Mouse (Mus musculus) frontal cortex, adult 2 months (tissue): Measurements from ENCODE around the gene Vps33b. TPM values are rescaled to one million over a fixed set of nuclear protein-coding genes. Genes with fewer than 3 reads are reported as not detected.
"Not testable (repeated sequence)": the region's sequence is repeated elsewhere in the genome, so short reads cannot be mapped to it uniquely, and the experiment has no call there.

Source experiments
- DNase-seq, 2 experiments: peaks; one replicate each; pipeline ENCODE4 v3.0.0; 2022; ENCODE audit warnings: low spot score in 1 of 2; ENCODE audit errors: extremely low spot score in 1 of 2
- polyA plus RNA-seq: library from polyadenylated mRNA; depleted of rRNA; stranded (reverse); fragments of >200 nt; gene quantifications from 2 replicates; pipeline ENCODE4 v1.2.3, GENCODE M21; 2012; rRNA removed

Gene Vps33b
- polyA plus RNA-seq, 1 experiment, result 26.2 TPM

DNA sequence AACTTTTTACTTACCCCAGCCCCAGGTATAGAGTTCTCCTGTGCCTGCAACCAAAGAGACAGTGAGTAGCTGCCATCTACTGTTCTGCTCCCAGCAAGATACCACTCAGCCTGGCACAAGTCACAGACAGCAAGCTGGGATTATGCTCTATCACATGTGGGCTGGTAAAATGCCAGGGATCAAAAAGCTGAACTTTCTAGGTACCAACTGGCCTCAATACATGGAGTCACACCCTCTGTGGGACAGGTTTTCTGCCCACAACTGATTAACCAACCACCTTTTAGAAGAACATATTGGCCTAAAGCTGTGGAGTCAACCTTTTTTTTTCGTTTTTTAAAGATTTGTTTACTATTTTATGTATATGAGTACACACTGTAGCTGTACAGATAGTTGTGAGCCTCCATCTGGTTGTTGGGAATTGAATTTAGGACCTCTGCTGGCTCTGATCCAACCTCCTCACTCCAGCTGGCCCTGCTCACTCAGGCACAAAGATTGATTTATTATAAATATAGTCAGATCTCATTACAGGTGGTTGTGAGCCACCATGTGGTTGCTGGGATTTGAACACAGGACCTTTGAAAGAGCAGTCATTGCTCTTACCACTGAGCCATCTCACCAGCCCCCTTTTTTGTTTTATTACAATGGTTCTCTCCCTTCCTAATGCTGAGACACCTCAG, 48.1 kb downstream of the Vps33b start:
- no peak for DNase-seq

DNA sequence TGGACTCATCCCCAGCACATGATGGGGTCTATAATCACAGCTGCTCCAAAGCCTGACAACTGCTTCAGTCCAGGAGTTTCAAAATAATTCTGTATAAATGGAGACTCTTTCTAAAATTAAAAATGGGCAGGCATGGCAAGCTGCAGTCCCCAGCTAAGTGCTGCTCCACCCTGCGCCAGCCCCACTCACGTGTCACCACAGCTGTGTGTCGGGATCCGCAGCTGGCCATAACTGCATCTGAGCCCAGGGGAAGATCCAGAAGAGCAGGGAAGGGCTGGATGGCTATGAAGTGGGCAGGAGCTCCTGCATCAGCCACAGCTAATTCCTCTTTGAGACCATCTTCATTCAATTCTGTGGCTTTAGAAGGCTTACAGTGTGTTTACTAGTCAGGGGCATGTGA, 49.2 kb downstream of the Vps33b start:
- no peak for DNase-seq

DNA sequence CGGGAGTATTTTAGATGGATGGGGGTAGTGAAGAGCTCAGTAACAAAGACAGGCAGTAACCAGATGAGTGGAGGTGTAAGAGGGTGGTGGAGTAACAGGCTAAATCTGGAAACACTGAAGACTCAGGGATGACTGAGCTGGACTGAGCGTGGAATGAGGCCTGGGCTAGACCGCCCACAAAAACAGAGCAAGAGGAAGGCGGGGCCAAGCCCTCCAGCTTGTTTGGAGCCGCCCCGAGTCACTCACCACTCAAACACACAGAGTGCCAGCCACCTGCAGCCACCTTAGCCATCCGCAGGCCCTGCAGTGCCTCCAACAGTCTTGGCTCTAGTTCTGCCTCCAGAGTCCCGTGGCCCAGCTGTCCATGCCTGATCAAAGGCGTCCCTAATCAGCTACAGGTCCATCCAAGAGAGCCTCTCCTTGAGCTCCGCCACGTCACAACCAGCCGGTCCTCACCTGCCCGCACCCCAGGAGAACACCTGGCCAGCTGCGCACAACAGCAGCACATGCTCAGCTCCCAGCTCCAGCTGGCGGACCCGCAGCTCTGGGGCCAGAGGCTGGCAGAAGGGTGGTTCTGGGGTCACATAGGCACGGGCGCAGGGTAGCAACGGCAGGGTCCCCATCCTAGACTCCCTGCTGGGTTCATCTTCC, 50.5 kb downstream of the Vps33b start:
- DNase-seq, result no peak

DNA sequence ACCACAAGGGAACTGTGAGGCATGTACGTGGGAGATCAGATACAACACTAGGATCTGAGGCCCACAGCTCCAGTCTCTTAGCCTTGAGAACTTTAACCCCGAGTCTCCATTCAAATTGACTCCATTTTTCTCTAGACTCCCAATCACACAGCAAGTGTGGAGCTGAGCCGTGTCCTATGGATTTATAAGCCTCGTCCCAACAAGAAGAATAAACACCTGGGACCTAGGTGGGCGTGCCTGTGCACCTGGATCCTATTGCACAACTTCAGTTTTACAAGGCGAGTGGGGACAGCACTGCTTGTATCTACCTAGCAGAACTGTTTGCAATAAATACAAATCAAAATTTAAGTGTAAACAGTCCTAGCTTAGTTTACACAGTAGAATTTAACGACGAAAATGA, 53.9 kb downstream of the Vps33b start:
- DNase-seq, result no peak

DNA sequence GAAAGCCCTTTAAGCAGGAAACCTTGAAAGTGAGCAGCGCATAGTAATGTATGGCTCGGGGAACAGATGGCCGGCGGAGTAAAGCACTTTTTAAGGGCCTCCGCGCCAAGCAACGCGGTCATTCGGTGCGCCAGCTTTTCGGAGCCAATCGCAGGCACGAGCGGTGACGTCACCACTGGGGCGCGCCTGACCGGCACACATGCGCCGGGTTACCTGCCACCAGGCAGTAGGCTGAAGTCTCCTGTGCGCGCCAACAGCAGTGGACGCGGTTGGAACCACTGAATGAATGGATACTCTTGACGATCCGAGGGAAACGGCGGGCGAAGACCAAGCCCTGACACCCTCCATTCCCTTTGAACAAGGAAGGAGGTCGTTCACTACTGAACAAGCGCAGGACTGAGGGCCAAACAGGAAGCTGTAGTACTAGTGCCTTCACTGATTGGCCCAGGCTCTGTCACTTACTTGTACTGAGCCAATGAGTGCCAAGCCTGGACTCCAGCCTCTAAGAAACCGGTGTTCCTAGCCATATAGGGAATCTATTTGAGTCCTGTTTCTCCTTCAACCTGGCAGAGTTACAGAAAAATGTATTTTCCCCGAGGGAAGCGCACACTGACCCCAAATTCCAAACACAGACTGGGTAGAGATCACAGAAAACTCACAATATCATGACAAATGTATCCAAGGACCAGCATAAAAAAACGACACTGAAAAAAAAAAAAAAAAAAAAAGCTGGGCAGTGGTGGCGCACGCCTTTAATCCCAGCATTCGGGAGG, 54.8 kb downstream of the Vps33b start, which contains the start of gene Rccd1:
Rccd1 (minus strand) TSS at position 412 of the 773 bp plus-strand sequence.
- peak; percentile 93 to 96 for DNase-seq

DNA sequence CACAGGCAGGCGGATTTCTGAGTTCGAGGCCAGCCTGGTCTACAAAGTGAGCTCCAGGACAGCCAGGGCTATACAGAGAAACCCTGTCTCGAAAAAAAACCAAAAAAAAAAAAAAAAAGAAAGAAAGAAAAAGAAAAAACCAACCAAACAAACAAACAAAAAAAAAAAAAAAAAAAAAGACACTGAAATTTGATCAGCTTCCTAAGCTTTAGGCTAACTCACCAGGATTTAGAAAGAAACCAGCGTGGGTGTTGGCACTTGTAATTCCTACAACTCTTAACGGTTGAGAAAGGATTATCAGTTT, 55.3 kb downstream of the Vps33b start:
- DNase-seq, result not testable (repeated sequence)

DNA sequence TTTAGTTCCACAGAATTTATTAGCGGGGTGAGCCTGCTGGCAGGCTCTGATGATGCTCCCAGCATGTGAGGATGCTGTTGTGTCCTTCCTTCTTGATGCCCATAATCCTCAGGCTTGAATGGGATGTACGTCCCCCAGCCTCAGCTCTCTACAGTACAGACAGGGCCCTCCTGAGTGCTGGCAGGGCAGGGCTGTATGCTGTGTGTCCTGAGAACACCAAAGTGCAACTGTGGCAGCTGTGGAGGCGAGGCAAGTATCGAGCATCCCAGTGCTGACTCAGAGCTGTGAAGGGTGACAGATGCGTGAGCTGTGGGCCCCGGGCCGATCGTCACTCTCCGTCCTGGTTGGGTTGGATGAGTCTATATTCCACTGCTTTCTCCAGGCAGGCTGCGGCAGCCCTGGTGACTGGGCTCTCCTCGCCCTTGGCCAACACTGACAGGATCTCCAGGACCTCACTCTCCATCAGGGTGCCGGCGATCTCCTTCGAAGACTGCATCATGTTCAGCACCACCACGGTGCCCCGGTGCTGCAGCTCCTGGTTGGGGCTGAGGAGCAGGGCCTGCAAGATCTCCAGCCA, 55.9 kb downstream of the Vps33b start:
- DNase-seq, result peak in 1 of 2 experiments; percentile 35

DNA sequence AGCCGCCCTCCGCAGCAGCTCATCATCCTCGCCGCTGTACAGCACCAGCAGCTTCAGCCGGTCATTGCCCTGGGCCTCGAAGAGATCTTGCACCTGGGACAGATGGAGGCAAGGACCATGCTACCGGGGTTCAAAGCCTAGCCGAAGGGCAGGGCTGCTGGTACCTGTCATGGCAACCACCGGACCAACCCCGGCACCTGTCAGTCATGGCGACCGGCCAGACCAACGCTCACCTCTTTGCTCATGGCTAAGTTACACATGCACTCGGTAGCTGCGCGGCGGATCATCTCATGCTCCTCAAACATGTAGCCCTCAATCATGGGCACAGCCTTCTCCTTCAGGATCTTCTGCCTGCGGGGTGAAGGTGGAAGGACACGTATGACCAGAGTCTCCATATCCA, 56.6 kb downstream of the Vps33b start:
- no peak for DNase-seq

DNA sequence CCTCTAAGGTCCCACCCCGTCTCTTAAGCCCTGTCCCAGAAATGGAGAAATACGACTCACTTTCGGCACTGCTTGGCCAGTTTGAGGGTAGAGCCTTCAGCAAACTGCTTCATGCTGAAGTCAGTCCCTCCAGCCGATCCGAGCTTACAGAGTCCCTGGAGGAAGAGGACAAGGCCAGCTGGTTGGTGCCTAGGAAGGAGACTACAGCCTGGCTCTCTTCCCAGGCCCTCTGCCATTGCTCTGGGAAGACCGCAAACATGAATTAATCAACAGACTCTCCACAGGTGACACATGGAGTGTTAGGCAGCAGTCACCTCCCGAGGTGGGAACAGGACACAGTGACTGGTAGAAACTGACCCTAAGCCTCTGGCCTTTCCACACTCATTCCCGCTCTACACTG, 60.8 kb downstream of the Vps33b start:
- no peak for DNase-seq

DNA sequence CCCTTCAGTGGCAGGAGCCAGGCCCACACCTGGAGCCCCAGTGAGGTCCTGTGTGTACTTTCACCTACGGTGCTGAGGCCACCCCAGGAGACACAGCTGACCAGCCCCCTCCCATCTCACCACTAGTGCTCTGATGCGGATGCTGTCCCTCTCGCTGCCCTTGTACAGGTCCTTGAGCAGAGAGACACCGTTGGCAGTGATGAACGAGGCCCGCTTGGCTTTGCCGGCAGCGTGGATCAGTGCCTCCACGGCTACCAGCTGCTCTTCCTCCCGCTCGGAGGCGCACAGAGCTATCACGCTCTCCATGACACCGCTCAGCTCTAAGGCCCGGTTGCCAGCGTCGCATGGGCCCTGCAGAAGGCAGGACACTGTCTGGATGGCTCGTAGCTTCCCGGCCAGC, 62.0 kb downstream of the Vps33b start:
- DNase-seq, result no peak

DNA sequence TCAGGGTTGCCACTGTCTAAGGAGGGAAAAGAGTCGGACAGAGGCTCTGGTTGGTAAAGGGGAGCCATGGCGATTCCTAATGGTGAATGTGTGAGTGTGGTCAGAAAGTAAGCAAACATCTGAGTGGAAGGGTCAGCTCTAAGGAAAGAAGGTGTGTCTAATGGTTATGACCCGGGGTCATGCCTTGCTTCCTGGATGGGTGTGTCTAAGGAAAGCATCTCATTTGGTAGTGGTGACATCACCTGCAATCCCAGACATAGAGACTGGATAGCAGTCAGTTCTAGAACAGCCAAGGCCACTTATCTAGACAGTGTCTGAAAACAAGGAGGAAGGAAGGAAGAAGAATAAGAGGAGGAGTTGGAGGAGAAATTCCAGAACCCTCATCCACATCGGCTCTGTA, 65.4 kb downstream of the Vps33b start:
- no peak for DNase-seq

DNA sequence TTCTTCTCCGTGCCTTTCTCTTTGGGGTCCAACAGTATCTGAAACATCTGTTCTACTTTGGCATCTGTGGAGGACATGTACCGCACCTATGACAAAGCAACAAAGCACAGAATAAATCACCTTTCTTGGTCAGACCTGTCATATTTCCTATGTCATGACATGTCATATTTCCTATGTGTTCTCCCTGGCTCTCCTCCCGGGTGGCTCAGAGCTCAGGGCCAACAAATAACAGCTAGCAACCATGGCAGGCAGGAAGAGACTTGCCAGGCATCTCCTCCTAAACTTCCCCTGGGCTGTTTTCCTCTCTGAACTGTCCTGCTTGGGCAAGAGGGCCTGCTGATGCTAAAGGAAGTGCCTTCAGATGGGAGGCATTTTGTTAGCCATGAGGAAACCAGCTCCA, 67.5 kb downstream of the Vps33b start:
- no peak for DNase-seq

DNA sequence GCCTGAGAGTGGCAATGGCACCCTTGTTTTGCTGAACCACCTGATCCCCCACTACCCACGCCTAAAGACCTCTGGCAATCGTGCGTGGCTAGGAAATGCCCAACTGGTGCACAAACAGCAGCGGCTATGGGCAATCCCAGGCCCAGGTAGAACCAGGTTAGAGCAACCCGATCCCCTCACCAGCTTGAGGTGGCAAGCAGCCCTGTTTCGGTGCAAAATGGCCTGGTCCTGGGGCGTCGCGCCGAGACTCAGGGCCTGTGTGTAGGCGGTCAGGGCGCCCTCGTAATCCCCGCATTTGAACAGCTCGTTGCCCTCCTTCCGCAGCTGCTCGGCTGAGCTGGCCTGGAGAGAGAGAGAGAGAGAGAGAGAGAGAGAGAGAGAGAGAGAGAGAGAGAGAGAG, 69.9 kb downstream of the Vps33b start:
- no peak for DNase-seq

DNA sequence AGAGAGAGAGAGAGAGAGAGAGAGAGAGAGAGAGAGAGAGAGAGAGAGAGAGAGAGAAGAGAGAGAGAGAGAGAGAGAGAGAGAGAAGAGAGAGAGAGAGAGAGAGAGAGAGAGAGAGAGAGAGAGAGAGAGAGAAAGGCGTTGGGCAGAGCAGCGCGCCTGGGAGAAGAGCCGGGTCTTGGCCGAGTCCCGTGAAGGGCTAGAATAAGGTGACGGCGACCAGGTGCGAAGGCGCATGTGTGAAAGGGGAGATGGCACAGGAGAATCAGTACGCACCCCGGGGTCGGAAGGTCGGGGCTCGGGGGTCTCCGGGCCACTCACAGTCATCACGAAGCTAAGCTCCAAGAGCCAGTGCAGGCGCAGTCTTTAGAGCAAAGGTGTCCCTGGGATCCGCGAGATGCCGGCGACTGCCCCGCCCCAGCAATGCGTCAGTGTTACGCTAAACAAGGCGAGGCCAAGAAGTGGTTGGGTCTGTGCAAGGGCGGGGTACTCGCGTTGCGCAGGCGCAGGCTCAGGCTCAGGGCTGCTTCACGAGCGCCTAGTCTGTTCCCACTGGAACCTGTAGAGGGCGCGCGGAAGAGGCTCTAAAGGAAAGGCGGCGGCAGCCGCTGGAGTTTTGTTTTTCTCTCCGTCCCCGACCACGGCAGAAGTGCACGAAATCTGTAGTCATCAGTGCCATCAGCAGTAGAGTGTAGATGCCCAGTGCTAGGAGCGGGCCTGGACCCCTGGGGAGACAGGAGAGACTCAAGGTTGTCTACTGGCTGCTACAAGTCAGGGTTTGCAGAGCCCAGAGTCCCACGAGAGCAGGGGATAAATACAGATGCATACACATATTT, 70.6 kb downstream of the Vps33b start:
- DNase-seq, result peak; percentile 97 to 99

DNA sequence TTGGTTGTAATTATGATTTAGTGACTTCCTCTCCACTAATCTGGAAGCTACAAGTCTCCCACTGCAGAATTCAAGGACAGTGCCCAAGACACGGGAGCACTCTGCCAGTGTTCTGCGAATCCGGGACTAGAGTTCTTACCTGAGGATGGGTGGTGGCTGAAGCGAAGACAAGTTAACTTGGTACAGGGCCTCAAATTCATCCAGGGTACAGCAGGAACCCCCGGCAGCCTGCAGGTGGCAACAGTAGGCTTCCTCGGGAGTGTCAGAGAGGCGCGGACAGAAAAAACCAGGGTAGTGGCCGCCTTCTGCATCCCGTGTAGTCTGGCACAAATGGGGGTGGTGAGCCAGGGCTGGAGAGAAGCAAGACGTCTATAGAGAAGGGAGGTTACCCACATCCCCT, 71.3 kb downstream of the Vps33b start, which contains the start of gene Unc45a:
Unc45a (minus strand) TSS at position 213 of the 400 bp plus-strand sequence.
- DNase-seq, result peak; percentile 49 to 74

Other genes with a start within 250 kb of the Vps33b start
- 19.5 and 20.2 TPM in 2 replicates for gene Zfp710, start 244.8 kb upstream of the Vps33b start, polyA plus RNA-seq
- gene Idh2, start 154.3 kb upstream of the Vps33b start, polyA plus RNA-seq, result 97.6 and 107 TPM in 2 replicates
- 15.9 and 16.9 TPM in 2 replicates for gene Sema4b, start 82.8 kb upstream of the Vps33b start, polyA plus RNA-seq
- gene Cib1, start 36.8 kb upstream of the Vps33b start, polyA plus RNA-seq, result 31.0 and 32.0 TPM in 2 replicates
- 2.8 and 3.2 TPM in 2 replicates for gene Gdpgp1, start 36.8 kb upstream of the Vps33b start, polyA plus RNA-seq
- gene Ttll13, start 23.3 kb upstream of the Vps33b start, polyA plus RNA-seq, result 0.90 and 1.7 TPM in 2 replicates
- gene Ngrn, start 8.4 kb upstream of the Vps33b start, polyA plus RNA-seq, result 62.9 and 64.6 TPM in 2 replicates
- gene Prc1, start 24.8 kb downstream of the Vps33b start, polyA plus RNA-seq, result 1.9 and 2.3 TPM in 2 replicates
- gene Rccd1, start 54.8 kb downstream of the Vps33b start, polyA plus RNA-seq, result 21.1 and 23.6 TPM in 2 replicates
- gene Unc45a, start 71.4 kb downstream of the Vps33b start, polyA plus RNA-seq, result 51.4 and 52.5 TPM in 2 replicates
- gene Hddc3, start 73.5 kb downstream of the Vps33b start, polyA plus RNA-seq, result 46.8 and 61.2 TPM in 2 replicates
- gene Man2a2, start 101.7 kb downstream of the Vps33b start, polyA plus RNA-seq, result 123 and 129 TPM in 2 replicates
- gene Fes, start 118.3 kb downstream of the Vps33b start, polyA plus RNA-seq, result 5.4 and 6.1 TPM in 2 replicates
- gene Furin, start 135.8 kb downstream of the Vps33b start, polyA plus RNA-seq, result 24.2 and 26.3 TPM in 2 replicates